Mouse (Mus musculus) midbrain, embryonic 15.5 days (tissue): Measurements from ENCODE around the gene Cnp. TPM values are rescaled to one million over a fixed set of nuclear protein-coding genes. Genes with fewer than 3 reads are reported as not detected.

Experiments
- ATAC-seq: fragments of 200-750 bp; cut with Nextera tagmentation; replicated peaks from 2 replicates; pipeline ENCODE4 v1.8.0; 2017; ENCODE audit warnings: moderate TSS enrichment
- H3K27ac ChIP-seq: fragments of 300-500 bp; sonication (generic); 2 replicates; pipeline ENCODE4 v1.5.1; 2015; ENCODE audit warnings: mild to moderate bottlenecking, inconsistent platforms
- H3K27me3 ChIP-seq: fragments of 300-500 bp; sonication (generic); replicated peaks from 2 replicates; pipeline ENCODE4 v1.6.1; 2015; ENCODE audit warnings: inconsistent platforms
- H3K36me3 ChIP-seq: fragments of 300-500 bp; sonication (generic); replicated peaks from 2 replicates; pipeline ENCODE4 v1.6.1; 2015; ENCODE audit warnings: inconsistent platforms
- H3K4me1 ChIP-seq: fragments of 300-500 bp; sonication (generic); 2 replicates; pipeline ENCODE4 v1.6.1; 2015; ENCODE audit warnings: inconsistent platforms
- H3K4me2 ChIP-seq: fragments of 300-500 bp; sonication (generic); 2 replicates; pipeline ENCODE4 v1.6.1; 2015; ENCODE audit warnings: inconsistent platforms, mild to moderate bottlenecking, moderate library complexity
- H3K4me3 ChIP-seq: fragments of 300-500 bp; sonication (generic); 2 replicates; pipeline ENCODE4 v1.5.1; 2015; ENCODE audit warnings: mild to moderate bottlenecking, inconsistent platforms
- H3K9ac ChIP-seq: fragments of 300-500 bp; sonication (generic); 2 replicates; pipeline ENCODE4 v1.6.1; 2015; ENCODE audit warnings: mild to moderate bottlenecking, inconsistent platforms
- H3K9me3 ChIP-seq: fragments of 300-500 bp; sonication (generic); 2 replicates; pipeline ENCODE4 v1.6.1; 2016; ENCODE audit warnings: inconsistent platforms
- WGBS: fragments of 180-500 bp; shearing (Covaris S2); methylation state at CpG from one replicate; pipeline ENCODE4 v1.1.7; 2015; ENCODE audit warnings: mixed read lengths; 5-methylcytosine and 5-hydroxymethylcytosine counted together
- polyA plus RNA-seq: library from polyadenylated mRNA; unstranded; fragments of >200 nt; fragmentation: Nextera tagmentation; extraction: Ambion mirVana; gene quantifications from 2 replicates; pipeline ENCODE4 v1.2.1, GENCODE M21; 2015

Cnp gene
- polyA plus RNA-seq, 1 experiment from 2014 or later, result 38.3 TPM

- Histone ChIP-seq H3K9ac (no peak overlapping the region), H3K4me2 (peak overlapping the region; percentile 69), H3K4me1 (peaks cover 20% of the 10 kb centered on the region), H3K4me3 (peak overlapping the region; percentile 92), H3K27ac (no peak overlapping the region), H3K9me3 (no peaks in the 10 kb centered on the region), H3K36me3 (no peaks in the 10 kb centered on the region), H3K27me3 (no peaks in the 10 kb centered on the region)
- 88% methylated on average over 4 of the region's 4 CpGs for WGBS
- ATAC-seq, result no peak
These were observed 42.8 kb downstream of the Cnp start for GRCm38 (mm10) chr11:100617480-100617879.

- Histone ChIP-seq H3K4me1 (peaks cover 28% of the 10 kb centered on the region), H3K9ac (peak within 1 kb of the TSS; percentile 93), H3K4me3 (peak within 1 kb of the TSS; percentile 92), H3K9me3 (no peaks in the 10 kb centered on the region), H3K36me3 (no peaks in the 10 kb centered on the region), H3K4me2 (peak within 1 kb of the TSS; percentile 69), H3K27me3 (no peaks in the 10 kb centered on the region), H3K27ac (peak within 1 kb of the TSS; percentile 95)
- under 1% methylated on average over 35 of the region's 36 CpGs for WGBS
- peak; percentile 72 for ATAC-seq
These were observed 44.2 kb downstream of the Cnp start, which contains the start of gene Nkiras2 for GRCm38 (mm10) chr11:100618761-100619484. Gene Nkiras2 (plus strand): TSS chr11:100619244.

- peak overlapping the region; percentile 95 for H3K27ac ChIP-seq
- H3K27me3 ChIP-seq, result no peaks in the 10 kb centered on the region
- no peaks in the 10 kb centered on the region for H3K36me3 ChIP-seq
- H3K4me1 ChIP-seq, result peaks cover 30% of the 10 kb centered on the region
- H3K4me3 ChIP-seq, result peak overlapping the region; percentile 92
- H3K9me3 ChIP-seq, result no peaks in the 10 kb centered on the region
- H3K9ac ChIP-seq, result peak overlapping the region; percentile 93
- peak overlapping the region; percentile 69 for H3K4me2 ChIP-seq
- WGBS, result under 1% methylated on average over 40 of the region's 40 CpGs
- peak; percentile 97 for ATAC-seq
These were observed 44.8 kb downstream of the Cnp start for GRCm38 (mm10) chr11:100619485-100619975.

- no peak; the same call in 1 of the 2 replicates for ATAC-seq
- Histone ChIP-seq H3K9me3 (no peaks in the 10 kb centered on the region), H3K4me2 (peak within 1 kb of the TSS; percentile 69), H3K36me3 (0 out of 2 replicates have a peak, but pooled peaks cover 2% of the 10 kb centered on the region), H3K27me3 (no peaks in the 10 kb centered on the region), H3K9ac (peak within 1 kb of the TSS; percentile 93), H3K4me1 (peaks cover 30% of the 10 kb centered on the region), H3K27ac (peak within 1 kb of the TSS; percentile 95), H3K4me3 (peak within 1 kb of the TSS; percentile 92)
- WGBS, result 3% methylated on average over 11 of the region's 11 CpGs
These were observed 45.3 kb downstream of the Cnp start, which contains the start of gene Dnajc7 for GRCm38 (mm10) chr11:100619982-100620381. Gene Dnajc7 (minus strand): TSS chr11:100620168.

GRCm38 (mm10) chr11:100622714-100623113 lies 48.0 kb downstream of the Cnp start:
- Histone ChIP-seq H3K36me3 (peaks cover 19% of the 10 kb centered on the region; the same call in 1 of the 2 replicates), H3K27ac (peak overlapping the region; percentile 84), H3K4me2 (peak overlapping the region; percentile 65), H3K27me3 (no peaks in the 10 kb centered on the region), H3K4me3 (peak overlapping the region; percentile 79), H3K9me3 (no peaks in the 10 kb centered on the region), H3K9ac (peak overlapping the region; percentile 79), H3K4me1 (peaks cover 28% of the 10 kb centered on the region)
- peak; percentile 34 for ATAC-seq
- 0% methylated on average over 24 of the region's 24 CpGs for WGBS

GRCm38 (mm10) chr11:100623867-100624266 lies 49.2 kb downstream of the Cnp start:
- Histone ChIP-seq H3K4me3 (peak overlapping the region; percentile 79), H3K36me3 (peaks cover 19% of the 10 kb centered on the region; the same call in 1 of the 2 replicates), H3K27me3 (no peaks in the 10 kb centered on the region), H3K9me3 (no peaks in the 10 kb centered on the region), H3K9ac (peak overlapping the region; percentile 17; the same call in 1 of the 2 replicates), H3K4me1 (peaks cover 26% of the 10 kb centered on the region), H3K27ac (no peak overlapping the region), H3K4me2 (peak overlapping the region; percentile 65)
- WGBS, result 56% methylated on average over 5 of the region's 5 CpGs
- no peak for ATAC-seq

DNA sequence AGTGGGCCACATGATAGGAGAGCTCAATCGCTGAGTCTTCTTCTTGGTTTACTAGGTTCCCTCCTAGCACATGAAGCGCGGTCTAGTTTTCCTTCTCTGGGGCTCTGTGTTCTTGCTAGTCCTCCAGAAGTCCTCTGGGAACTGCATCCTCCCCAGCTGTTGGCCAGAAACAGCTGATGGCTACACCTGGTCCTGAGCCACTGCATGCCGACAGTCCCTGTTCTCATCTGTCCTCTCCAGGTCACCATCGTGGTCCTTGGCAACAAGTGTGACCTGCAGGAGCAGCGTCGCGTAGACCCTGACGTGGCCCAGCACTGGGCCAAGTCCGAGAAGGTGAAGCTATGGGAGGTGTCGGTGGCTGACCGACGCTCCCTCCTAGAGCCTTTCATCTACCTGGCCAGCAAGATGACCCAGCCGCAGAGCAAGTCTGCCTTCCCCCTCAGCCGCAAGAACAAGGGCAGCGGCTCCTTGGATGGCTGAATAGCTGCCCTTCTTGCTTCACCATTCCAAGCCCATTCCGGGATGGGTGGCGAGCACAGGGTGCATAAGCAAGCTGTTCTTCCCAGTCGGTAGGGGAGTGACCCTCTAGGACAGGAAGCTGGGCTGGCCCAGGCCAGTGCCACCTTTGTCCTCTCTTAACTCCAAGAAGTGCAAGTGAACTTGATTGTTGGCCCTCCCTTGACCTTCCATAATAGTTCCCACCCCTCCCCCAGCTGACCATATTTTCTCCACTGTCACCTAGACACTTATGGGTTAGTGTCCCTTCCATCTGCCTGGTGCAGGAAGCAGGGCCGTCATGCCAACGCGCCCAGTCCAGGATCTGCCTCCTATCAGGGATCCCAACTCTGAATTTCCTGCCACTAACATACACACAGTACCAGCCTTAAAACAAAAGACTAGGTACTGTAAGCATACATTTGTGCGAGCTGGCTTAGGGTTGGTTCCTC lies 51.3 kb downstream of the Cnp start:
- Histone ChIP-seq H3K4me2 (no peak overlapping the region), H3K36me3 (peaks cover 19% of the 10 kb centered on the region; the same call in 1 of the 2 replicates), H3K27me3 (no peaks in the 10 kb centered on the region), H3K9ac (no peak overlapping the region), H3K4me3 (no peak overlapping the region), H3K27ac (no peak overlapping the region), H3K4me1 (peaks cover 26% of the 10 kb centered on the region), H3K9me3 (no peaks in the 10 kb centered on the region)
- WGBS, result 94% methylated on average over 23 of the region's 23 CpGs
- no peak for ATAC-seq

DNA sequence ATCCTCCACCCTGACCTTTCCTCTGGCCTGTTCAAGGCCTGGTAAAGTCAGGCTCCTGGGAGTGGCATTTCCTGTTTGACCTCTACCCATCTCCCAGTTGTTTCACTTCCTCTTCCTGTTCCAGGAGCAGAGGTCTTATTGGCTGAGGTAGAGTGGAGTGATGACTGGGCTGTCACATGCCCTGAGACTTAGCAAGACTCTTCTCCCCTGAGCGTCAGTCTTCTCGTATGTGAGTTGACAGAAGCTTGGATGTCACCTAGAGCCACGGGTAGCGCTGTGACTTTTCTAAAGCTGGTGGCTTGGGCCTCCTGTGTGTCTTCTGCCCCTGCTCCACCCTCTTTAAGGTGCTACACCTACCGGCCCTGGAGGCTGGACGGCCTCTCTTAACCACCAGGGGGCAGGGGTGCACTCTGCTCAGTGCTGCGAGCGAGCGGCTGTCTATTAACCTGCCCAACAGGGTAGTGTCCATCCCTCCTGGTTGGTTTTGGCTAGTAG lies 52.0 kb downstream of the Cnp start:
- 27% methylated on average over 9 of the region's 9 CpGs for WGBS
- no peaks in the 10 kb centered on the region for H3K27me3 ChIP-seq
- no peak for ATAC-seq

GRCm38 (mm10) chr11:100628056-100628455 lies 53.4 kb downstream of the Cnp start:
- Histone ChIP-seq H3K4me3 (no peak overlapping the region), H3K9ac (no peak overlapping the region), H3K27me3 (no peaks in the 10 kb centered on the region), H3K4me2 (no peak overlapping the region), H3K4me1 (peaks cover 26% of the 10 kb centered on the region), H3K36me3 (peaks cover 19% of the 10 kb centered on the region; the same call in 1 of the 2 replicates), H3K27ac (no peak overlapping the region), H3K9me3 (no peaks in the 10 kb centered on the region)
- no peak for ATAC-seq
- WGBS, result 93% methylated on average over 5 of the region's 5 CpGs

More for the DNA sequence above, 52.0 kb downstream of the Cnp start:
- H3K36me3 ChIP-seq, result peaks cover 19% of the 10 kb centered on the region; the same call in 1 of the 2 replicates
- peaks cover 26% of the 10 kb centered on the region for H3K4me1 ChIP-seq
- no peaks in the 10 kb centered on the region for H3K9me3 ChIP-seq
- H3K9ac ChIP-seq, result no peak overlapping the region
- no peak overlapping the region for H3K4me3 ChIP-seq
- H3K4me2 ChIP-seq, result no peak overlapping the region
- no peak overlapping the region for H3K27ac ChIP-seq

DNA sequence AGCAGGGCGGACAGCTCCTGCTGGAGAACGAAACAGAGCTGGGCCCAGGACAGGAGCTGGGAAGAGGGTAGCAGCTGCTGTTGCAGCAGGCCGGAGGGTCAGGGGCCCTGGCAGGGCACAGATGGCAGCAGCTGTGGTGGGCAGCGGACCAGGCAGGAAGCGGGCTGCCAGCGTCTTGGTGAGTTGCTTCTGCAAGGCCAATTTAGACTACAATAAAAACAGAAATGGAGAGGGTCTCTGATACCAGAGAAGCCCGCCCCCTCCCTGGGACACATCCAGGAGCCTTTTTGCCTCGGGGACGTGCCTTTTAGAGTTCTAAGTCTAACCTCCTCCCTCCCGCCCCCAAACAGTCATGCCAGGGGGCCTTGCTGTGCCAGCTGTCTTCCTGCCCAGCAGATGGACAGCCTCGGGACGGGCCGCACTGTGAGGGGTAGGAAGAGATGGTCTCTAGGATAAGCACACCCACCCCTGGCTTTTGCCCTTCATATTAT lies 54.2 kb downstream of the Cnp start:
- ATAC-seq, result no peak
- Histone ChIP-seq H3K36me3 (peaks cover 19% of the 10 kb centered on the region; the same call in 1 of the 2 replicates), H3K4me1 (peaks cover 19% of the 10 kb centered on the region), H3K27ac (0 out of 2 replicates have a peak overlapping the region, but pooled peaks have one; percentile 4), H3K9ac (no peak overlapping the region), H3K9me3 (no peaks in the 10 kb centered on the region), H3K4me2 (no peak overlapping the region), H3K27me3 (no peaks in the 10 kb centered on the region), H3K4me3 (no peak overlapping the region)
- WGBS, result 48% methylated on average over 13 of the region's 13 CpGs

GRCm38 (mm10) chr11:100634530-100634929 lies 59.8 kb downstream of the Cnp start:
- H3K4me3 ChIP-seq, result no peak overlapping the region
- no peaks in the 10 kb centered on the region; the same call in 1 of the 2 replicates for H3K4me1 ChIP-seq
- no peak for ATAC-seq
- 69% methylated on average over 7 of the region's 7 CpGs for WGBS
- H3K9ac ChIP-seq, result no peak overlapping the region
- H3K4me2 ChIP-seq, result no peak overlapping the region
- peaks cover 5% of the 10 kb centered on the region for H3K27me3 ChIP-seq
- no peak overlapping the region for H3K27ac ChIP-seq
- H3K9me3 ChIP-seq, result no peaks in the 10 kb centered on the region
- H3K36me3 ChIP-seq, result no peaks in the 10 kb centered on the region
